Mouse (Mus musculus): ENCODE measurements around the gene Chst3. TPM values are rescaled to one million over a fixed set of nuclear protein-coding genes. Genes with fewer than 3 reads are reported as not detected.

Chst3 gene
- 0.16 and 0.90 TPM in 2 replicates for polyA plus RNA-seq (2012; rRNA removed; ENCODE audit: low replicate concordance)

GRCm38 (mm10) chr10:60218591-60219499 is at the start of gene Chst3:
Gene Chst3, minus strand, starts transcription at chr10:60219260.

Other genes starting within 250 kb of the Chst3 start
- gene Ascc1, start 216.5 kb downstream of the Chst3 start, polyA plus RNA-seq (2012; rRNA removed; ENCODE audit: low replicate concordance) = 11.4 and 15.5 TPM in 2 replicates
- 24.6 and 35.6 TPM in 2 replicates for gene Anapc16, start 216.1 kb downstream of the Chst3 start, polyA plus RNA-seq (2012; rRNA removed; ENCODE audit: low replicate concordance)
- 2.3 and 3.2 TPM in 2 replicates for gene Spock2, start 113.0 kb downstream of the Chst3 start, polyA plus RNA-seq (2012; rRNA removed; ENCODE audit: low replicate concordance)
- gene Psap, start 58.4 kb upstream of the Chst3 start, polyA plus RNA-seq (2012; rRNA removed; ENCODE audit: low replicate concordance) = 420 and 485 TPM in 2 replicates
- 21.3 and 24.0 TPM in 2 replicates for gene Vsir, start 127.6 kb upstream of the Chst3 start, polyA plus RNA-seq (2012; rRNA removed; ENCODE audit: low replicate concordance)
- gene Gm17455, start 180.5 kb upstream of the Chst3 start, polyA plus RNA-seq (2012; rRNA removed; ENCODE audit: low replicate concordance) = 0.26 and 0.72 TPM in 2 replicates

Measured in duodenum, adult 2 months (tissue).